Mouse (Mus musculus) hindbrain, embryonic 15.5 days (tissue): Measurements from ENCODE around the gene Nemf. TPM values are rescaled to one million over a fixed set of nuclear protein-coding genes. Genes with fewer than 3 reads are reported as not detected.
"Not testable (repeated sequence)": the region's sequence is repeated elsewhere in the genome, so short reads cannot be mapped to it uniquely, and the experiment has no call there.

Source experiments
- ATAC-seq: fragments of 200-750 bp; cut with Nextera tagmentation; 2 replicates; pipeline ENCODE4 v1.8.0; 2017; ENCODE audit warnings: low read depth, moderate number of reproducible peaks, moderate TSS enrichment; ENCODE audit not compliant: low FRiP score
- H3K27ac ChIP-seq: fragments of 300-500 bp; sonication (generic); replicated peaks from 2 replicates; pipeline ENCODE4 v1.5.1; 2015; ENCODE audit warnings: mild to moderate bottlenecking, inconsistent platforms
- H3K27me3 ChIP-seq: fragments of 300-500 bp; sonication (generic); 2 replicates; pipeline ENCODE4 v1.6.1; 2015; ENCODE audit warnings: control low read depth, inconsistent platforms
- H3K36me3 ChIP-seq: fragments of 300-500 bp; sonication (generic); 2 replicates; pipeline ENCODE4 v1.6.1; 2015; ENCODE audit warnings: control low read depth, inconsistent platforms
- H3K4me1 ChIP-seq: fragments of 300-500 bp; sonication (generic); replicated peaks from 2 replicates; pipeline ENCODE4 v1.6.1; 2015; ENCODE audit warnings: control low read depth, inconsistent platforms
- H3K4me2 ChIP-seq: fragments of 300-500 bp; sonication (generic); 2 replicates; pipeline ENCODE4 v1.6.1; 2015; ENCODE audit warnings: moderate library complexity, mild to moderate bottlenecking, inconsistent platforms
- H3K4me3 ChIP-seq: fragments of 300-500 bp; sonication (generic); 2 replicates; pipeline ENCODE4 v1.5.1; 2015; ENCODE audit warnings: mild to moderate bottlenecking, inconsistent platforms
- H3K9ac ChIP-seq: fragments of 300-500 bp; sonication (generic); 2 replicates; pipeline ENCODE4 v1.6.1; 2015; ENCODE audit warnings: inconsistent platforms
- H3K9me3 ChIP-seq: fragments of 300-500 bp; sonication (generic); 2 replicates; pipeline ENCODE4 v1.6.1; 2016; ENCODE audit warnings: control low read depth, inconsistent platforms
- WGBS: fragments of 180-500 bp; shearing (Covaris S2); methylation state at CpG from one replicate; pipeline ENCODE4 v1.1.7; 2015; 5-methylcytosine and 5-hydroxymethylcytosine counted together
- polyA plus RNA-seq: library from polyadenylated mRNA; unstranded; fragments of >200 nt; fragmentation: Nextera tagmentation; extraction: Ambion mirVana; gene quantifications from 2 replicates; pipeline ENCODE4 v1.2.1, GENCODE M21; 2015

Gene Nemf
- polyA plus RNA-seq, 1 experiment from 2014 or later, result 84.0 TPM

DNA sequence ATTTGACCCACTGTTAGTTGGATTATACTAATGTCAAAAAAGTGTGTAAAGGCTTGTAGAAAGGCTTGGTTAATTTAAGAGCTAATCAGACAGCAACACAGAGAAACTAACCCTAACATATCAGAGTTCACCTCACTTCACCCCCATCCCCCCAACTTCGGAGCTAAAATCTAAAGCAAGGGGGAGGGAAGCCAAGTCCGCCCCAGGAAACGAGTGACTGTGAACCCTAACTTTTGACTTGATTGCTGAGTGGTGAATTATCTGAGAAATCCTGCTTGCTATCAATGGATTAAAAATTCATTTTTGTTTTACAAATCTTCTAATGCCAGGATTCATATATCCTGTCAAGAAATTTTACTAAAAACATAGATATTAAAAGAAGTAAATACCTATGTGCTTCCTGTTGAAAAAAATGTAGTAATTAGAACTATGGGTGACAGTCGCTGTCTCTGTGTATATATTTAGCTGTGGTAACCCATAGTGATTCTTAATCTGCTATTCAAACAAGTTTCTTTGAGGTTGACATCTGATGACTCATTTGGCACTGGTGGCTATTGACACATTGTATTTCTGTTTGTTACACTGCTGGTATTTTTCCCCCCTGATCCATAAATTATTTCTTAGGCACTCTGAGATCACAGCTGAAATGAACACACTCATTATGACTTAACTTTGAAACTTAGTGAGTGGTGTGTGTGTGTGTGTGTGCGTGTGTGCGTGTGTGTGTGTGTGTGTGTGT lies 28.7 kb upstream of the Nemf start:
- Histone ChIP-seq H3K4me3 (no peak overlapping the region), H3K4me1 (no peaks in the 10 kb centered on the region), H3K9ac (no peak overlapping the region), H3K27me3 (no peaks in the 10 kb centered on the region), H3K36me3 (no peaks in the 10 kb centered on the region), H3K9me3 (no peaks in the 10 kb centered on the region), H3K27ac (no peak overlapping the region), H3K4me2 (no peak overlapping the region)
- no peak for ATAC-seq
- 79% methylated on average over 6 of the region's 6 CpGs for WGBS

DNA sequence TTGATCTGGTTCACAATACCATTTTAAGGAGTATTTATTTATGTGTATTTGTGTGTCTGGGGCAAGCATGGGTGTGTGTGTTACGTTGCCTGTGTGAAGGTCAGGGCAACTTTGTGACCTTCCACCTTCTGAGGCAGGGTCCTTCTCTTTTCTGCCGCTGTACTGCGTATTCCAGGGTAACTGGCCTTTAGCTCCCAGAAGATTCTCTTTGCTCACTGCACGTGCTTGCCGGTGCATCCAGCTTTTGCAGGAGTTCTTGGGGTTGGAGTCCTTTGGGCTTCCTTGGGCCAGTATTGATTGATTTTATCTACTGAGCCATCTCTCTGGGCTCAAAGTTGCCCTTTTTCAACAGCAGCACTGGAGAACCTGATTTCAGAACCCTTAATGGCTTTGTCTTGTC lies 27.6 kb upstream of the Nemf start:
- no peaks in the 10 kb centered on the region for H3K9me3 ChIP-seq
- no peak for ATAC-seq
- WGBS, result 94% methylated on average over 5 of the region's 5 CpGs
- no peak overlapping the region for H3K4me2 ChIP-seq
- no peak overlapping the region for H3K27ac ChIP-seq
- H3K36me3 ChIP-seq, result no peaks in the 10 kb centered on the region
- no peak overlapping the region for H3K4me3 ChIP-seq
- H3K4me1 ChIP-seq, result no peaks in the 10 kb centered on the region
- H3K9ac ChIP-seq, result no peak overlapping the region
- no peaks in the 10 kb centered on the region for H3K27me3 ChIP-seq

- no peaks in the 10 kb centered on the region for H3K4me1 ChIP-seq
- ATAC-seq, result no peak
Observed at GRCm38 (mm10) chr12:69382880-69383279, 25.9 kb upstream of the Nemf start.

DNA sequence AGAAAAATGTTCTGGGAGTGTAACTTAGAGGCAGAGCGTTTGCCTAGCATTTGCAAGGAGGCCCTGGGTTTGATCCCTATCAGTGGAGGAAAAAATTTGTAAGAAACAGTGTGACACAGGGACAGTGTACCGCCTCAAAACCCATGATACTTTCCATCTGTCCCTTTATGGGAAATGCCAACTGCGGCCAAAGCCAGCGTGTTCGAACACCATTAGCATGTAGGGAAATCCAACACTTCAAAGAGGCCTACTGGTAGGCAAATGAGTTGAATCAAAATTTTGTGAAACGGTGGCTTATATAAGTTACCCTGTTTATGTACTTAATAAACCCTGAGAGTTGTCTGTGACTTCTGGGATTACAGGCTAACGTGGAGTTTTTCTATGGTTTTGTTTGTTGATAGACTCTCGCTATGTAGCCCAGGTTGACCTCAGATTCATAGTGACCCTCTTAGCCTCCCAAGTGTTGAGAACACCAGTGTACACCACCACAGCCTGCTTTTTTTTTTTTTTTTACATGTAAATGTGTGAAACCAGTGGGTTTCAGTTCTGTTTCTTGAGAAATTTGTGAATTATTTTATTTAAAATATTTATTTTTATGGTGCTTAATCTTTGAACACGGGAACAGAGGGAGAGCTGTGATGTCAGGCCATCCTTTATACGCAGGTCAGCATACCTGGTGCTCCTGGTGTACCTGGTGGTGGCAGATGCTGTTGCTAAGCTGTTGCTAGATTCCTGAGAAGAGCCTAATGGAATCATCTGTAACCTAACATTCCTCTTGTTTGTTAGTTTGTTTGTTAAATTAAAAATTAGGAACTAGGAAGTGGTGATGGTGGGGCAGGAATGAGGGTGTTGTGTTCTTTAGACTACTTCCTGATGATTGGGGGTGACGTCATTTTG lies 21.8 kb upstream of the Nemf start:
- Histone ChIP-seq H3K9ac (no peak overlapping the region), H3K9me3 (no peaks in the 10 kb centered on the region), H3K4me1 (peaks cover 15% of the 10 kb centered on the region), H3K36me3 (no peaks in the 10 kb centered on the region), H3K27me3 (no peaks in the 10 kb centered on the region), H3K27ac (no peak overlapping the region), H3K4me2 (no peak overlapping the region), H3K4me3 (no peak overlapping the region)
- ATAC-seq, result no peak
- 93% methylated on average over 11 of the region's 11 CpGs for whole genome bisulfite sequencing

More at GRCm38 (mm10) chr12:69382880-69383279, 25.9 kb upstream of the Nemf start:
- H3K27ac ChIP-seq, result no peak overlapping the region
- no peak overlapping the region for H3K9ac ChIP-seq
- 97% methylated on average over 1 of the region's 1 CpGs for WGBS
- H3K4me3 ChIP-seq, result no peak overlapping the region
- H3K36me3 ChIP-seq, result no peaks in the 10 kb centered on the region
- H3K4me2 ChIP-seq, result no peak overlapping the region
- H3K9me3 ChIP-seq, result no peaks in the 10 kb centered on the region
- H3K27me3 ChIP-seq, result no peaks in the 10 kb centered on the region

DNA sequence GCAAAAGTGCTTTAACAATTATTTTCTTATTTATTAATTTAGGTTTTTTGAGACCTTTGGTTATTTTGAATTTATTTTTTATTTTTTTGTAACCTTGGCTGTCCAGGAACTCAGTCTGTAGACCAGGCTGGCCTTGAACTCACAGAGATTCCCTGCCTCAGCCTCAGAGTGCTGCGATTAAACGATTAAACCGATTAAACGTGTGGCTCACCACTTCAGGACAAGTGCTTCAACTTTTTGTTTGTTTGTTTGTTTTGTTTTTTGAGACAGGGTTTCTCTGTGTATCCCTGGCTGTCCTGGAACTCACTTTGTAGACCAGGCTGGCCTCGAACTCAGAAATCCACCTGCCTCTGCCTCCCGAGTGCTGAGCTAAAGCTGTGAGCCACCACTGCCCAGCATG lies 20.7 kb upstream of the Nemf start:
- not testable (repeated sequence) for H3K9ac ChIP-seq, H3K27ac ChIP-seq, ATAC-seq, H3K36me3 ChIP-seq, H3K9me3 ChIP-seq, H3K27me3 ChIP-seq, H3K4me3 ChIP-seq, H3K4me2 ChIP-seq
- H3K4me1 ChIP-seq, result peaks cover 26% of the 10 kb centered on the region
- WGBS, result 93% methylated on average over 6 of the region's 6 CpGs

GRCm38 (mm10) chr12:69377188-69377587 lies 20.2 kb upstream of the Nemf start:
- no peak for ATAC-seq
- H3K4me2 ChIP-seq, result no peak overlapping the region
- peaks cover 26% of the 10 kb centered on the region for H3K4me1 ChIP-seq
- no peak overlapping the region for H3K9ac ChIP-seq
- no peaks in the 10 kb centered on the region for H3K27me3 ChIP-seq
- no peak overlapping the region for H3K4me3 ChIP-seq
- no peaks in the 10 kb centered on the region for H3K9me3 ChIP-seq
- no peaks in the 10 kb centered on the region for H3K36me3 ChIP-seq
- H3K27ac ChIP-seq, result no peak overlapping the region
- 100% methylated on average over 1 of the region's 1 CpGs for WGBS

DNA sequence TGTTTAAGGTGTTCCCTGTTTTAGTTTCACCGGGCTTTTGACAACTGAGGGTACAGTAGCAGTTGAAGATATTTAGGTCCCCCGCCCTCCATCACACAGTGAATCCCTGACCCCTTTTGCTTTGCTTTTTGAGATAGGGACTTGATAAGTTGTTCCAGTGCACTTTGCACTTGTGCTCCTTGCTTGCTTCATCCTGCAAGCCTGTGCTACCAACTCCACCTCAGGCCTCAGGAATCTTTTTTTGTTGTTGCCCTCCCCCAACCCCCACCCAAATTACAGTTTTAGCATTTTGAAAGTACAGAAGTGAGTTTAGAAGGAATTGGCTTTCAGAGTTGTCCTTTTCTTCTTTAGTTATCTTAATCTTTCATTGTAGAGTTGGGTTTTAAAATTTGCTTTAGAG lies 19.2 kb upstream of the Nemf start:
- no peaks in the 10 kb centered on the region for H3K27me3 ChIP-seq
- no peak overlapping the region for H3K4me3 ChIP-seq
- peaks cover 28% of the 10 kb centered on the region for H3K4me1 ChIP-seq
- no peaks in the 10 kb centered on the region for H3K36me3 ChIP-seq
- no peak overlapping the region for H3K9ac ChIP-seq
- H3K27ac ChIP-seq, result no peak overlapping the region
- WGBS, result 87% methylated on average over 2 of the region's 2 CpGs
- no peak overlapping the region; the same call in 1 of the 2 replicates for H3K4me2 ChIP-seq
- H3K9me3 ChIP-seq, result no peaks in the 10 kb centered on the region
- ATAC-seq, result no peak

DNA sequence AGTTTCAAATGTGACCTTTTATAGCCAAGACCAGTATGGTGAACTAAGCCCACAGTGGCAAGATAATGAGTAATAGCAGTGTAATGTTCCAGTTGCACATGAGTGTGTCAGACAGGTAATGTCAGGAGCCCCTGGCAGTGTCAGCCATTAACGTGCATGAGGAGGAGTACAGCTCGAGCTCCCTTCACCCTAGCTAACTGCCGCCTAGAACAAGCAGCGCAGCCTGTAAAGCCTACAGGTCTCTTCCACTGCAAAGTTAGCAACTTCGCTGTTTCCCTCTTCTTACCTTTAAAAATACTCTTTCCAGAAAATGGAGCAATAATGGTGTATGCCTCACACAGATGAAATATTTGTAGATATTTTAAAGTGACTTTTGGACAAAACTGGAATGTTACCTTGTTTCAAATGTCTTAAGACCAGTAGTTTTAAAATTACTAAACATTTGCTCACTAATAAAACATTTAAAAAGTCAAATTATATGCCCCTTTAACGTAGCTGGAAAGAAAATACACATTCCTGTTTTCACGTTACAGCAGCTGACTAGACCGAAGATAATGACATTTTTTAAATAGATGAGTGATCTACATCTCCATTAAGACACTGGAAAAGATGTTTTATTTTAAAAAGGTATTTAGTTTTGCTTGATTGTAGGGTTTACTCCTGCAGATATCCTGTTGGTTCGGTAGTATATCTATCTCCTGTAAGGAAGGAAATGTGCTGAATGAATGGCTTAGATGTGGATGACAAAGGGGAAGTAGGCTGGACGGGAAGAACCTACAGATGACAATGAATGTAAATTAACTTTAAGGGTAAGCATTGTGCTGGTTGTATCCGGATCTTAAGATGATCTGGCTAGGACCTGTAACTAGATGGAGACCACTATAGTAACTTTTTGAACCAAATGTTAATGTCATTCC lies 17.1 kb upstream of the Nemf start:
- no peaks in the 10 kb centered on the region for H3K27me3 ChIP-seq
- H3K4me2 ChIP-seq, result peak overlapping the region; percentile 98
- ATAC-seq, result no peak
- 40% methylated on average over 11 of the region's 11 CpGs for WGBS
- H3K4me1 ChIP-seq, result peaks cover 33% of the 10 kb centered on the region
- H3K36me3 ChIP-seq, result no peaks in the 10 kb centered on the region
- H3K9me3 ChIP-seq, result no peaks in the 10 kb centered on the region
- H3K9ac ChIP-seq, result 0 out of 2 replicates have a peak overlapping the region, but pooled peaks have one; percentile 94
- peak overlapping the region; percentile 95 for H3K4me3 ChIP-seq
- H3K27ac ChIP-seq, result no peak overlapping the region

DNA sequence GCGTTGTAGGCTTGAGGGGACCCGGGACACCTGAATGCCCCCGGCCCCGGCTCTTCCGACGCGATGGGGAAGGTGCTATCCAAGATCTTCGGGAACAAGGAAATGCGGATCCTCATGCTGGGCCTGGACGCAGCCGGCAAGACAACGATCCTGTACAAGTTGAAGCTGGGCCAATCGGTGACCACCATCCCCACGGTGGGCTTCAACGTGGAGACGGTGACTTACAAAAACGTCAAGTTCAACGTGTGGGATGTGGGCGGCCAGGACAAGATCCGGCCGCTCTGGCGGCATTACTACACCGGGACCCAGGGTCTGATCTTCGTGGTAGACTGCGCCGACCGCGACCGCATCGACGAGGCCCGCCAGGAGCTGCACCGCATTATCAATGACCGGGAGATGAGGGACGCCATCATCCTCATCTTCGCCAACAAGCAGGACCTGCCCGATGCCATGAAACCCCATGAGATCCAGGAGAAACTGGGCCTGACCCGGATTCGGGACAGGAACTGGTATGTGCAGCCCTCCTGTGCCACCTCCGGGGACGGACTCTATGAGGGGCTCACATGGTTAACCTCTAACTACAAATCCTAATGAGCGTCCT lies 15.9 kb upstream of the Nemf start:
- H3K9me3 ChIP-seq, result no peaks in the 10 kb centered on the region
- ATAC-seq, result peak; percentile 7; the same call in 1 of the 2 replicates
- 0 out of 2 replicates have a peak, but pooled peaks cover 2% of the 10 kb centered on the region for H3K27me3 ChIP-seq
- H3K27ac ChIP-seq, result peak overlapping the region; percentile 92
- H3K9ac ChIP-seq, result peak overlapping the region; percentile 94
- H3K4me1 ChIP-seq, result peaks cover 33% of the 10 kb centered on the region
- peak overlapping the region; percentile 98 for H3K4me2 ChIP-seq
- no peaks in the 10 kb centered on the region for H3K36me3 ChIP-seq
- peak overlapping the region; percentile 95 for H3K4me3 ChIP-seq
- under 1% methylated on average over 42 of the region's 42 CpGs for WGBS

DNA sequence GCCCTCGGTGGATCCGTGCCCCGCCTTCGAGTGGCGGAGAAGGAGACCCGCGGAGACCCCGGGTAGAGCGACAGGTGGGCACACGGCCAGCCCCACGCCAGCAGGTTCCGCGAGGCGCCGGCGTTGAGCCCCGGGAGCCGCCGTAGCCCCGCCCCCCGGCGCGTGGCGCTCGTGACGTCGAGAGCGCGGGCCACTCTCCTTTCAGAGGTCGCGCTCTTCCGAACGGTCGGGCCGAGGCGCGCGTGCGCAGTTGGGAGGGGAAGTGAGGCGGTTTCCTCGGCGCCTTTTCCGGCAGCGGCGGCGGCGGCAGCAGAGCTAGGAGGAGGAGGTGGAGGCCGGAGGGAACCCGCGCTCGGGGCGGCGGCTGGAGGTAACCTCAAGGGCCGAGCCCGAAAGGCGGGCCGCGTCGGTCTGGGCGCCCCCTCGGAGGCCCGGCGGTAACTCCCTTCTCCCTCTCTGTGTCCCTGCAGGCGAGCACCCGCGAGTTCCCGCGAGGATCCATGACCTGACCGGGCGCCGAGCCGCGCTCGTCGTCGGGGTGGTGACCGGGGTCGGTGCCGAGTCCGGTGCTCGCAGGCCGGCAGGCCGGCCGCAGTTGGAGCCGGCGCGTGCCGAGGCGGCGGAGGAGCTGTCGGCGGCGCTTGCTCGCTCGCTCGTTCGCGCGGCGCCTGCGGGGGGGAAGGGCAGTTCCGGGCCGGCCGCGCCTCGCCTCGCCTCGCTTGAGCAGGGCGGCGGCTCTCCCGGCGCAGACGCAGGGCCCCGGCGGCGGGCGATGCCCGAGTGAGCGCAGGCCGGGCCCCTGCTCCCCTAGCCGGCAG lies 15.1 kb upstream of the Nemf start, which contains the start of the genes Arf6 and Gm9887:
Arf6 (plus strand) TSS at position 297 of the 818 bp plus-strand sequence.
Gm9887 (minus strand) TSS at position 605 of the 818 bp plus-strand sequence.
- no peaks in the 10 kb centered on the region for H3K9me3 ChIP-seq
- H3K4me2 ChIP-seq, result peak within 1 kb of the TSS; percentile 98
- WGBS, result under 1% methylated on average over 91 of the region's 121 CpGs
- peaks cover 33% of the 10 kb centered on the region for H3K4me1 ChIP-seq
- H3K9ac ChIP-seq, result peak within 1 kb of the TSS; percentile 94
- H3K36me3 ChIP-seq, result no peaks in the 10 kb centered on the region
- H3K27me3 ChIP-seq, result 0 out of 2 replicates have a peak, but pooled peaks cover 2% of the 10 kb centered on the region
- ATAC-seq, result peak; percentile 95
- H3K27ac ChIP-seq, result peak within 1 kb of the TSS; percentile 92
- peak within 1 kb of the TSS; percentile 95 for H3K4me3 ChIP-seq
